Mouse (Mus musculus): ENCODE measurements around the gene Gm21173.
"Not testable (repeated sequence)": the region's sequence is repeated elsewhere in the genome, so short reads cannot be mapped to it uniquely, and the experiment has no call there.

The Gm21173 gene

DNA sequence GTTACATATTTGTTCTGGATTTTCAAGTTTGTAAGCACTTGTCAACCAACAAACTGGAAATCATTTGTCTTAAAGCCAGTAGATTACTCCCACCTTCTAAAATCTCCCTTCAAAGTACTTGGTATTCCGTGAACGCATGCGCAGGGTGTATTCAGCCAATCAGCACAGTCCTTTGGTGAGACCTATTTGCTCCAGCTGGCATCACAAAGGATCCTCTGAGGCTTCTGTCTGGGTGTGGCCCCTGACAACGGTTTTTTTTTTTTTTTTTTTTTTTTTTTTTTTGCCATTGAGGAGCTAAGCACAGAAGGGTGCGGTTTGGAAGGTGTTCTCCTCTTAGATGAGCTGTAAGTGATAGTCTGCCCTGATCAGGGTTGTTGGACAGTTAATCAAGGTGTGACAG is at the start of gene Gm21173:
TSS of gene Gm21173 (plus strand) at position 301 of the 400 bp plus-strand sequence.
- DNase-seq: not testable (repeated sequence)

Data from layer of hippocampus, adult 9-11 months (tissue).